Comparison of ENCODE assay signal across 21 mouse cellular contexts in genomic region chr2:78895216-78895615, GRCm38 (mm10). TPM values are rescaled to one million over a fixed set of nuclear protein-coding genes. Genes with fewer than 3 reads are reported as not detected.
DNase-seq lines count a peak whose midpoint lies in the region; ATAC-seq lines count a peak whose summit lies in the region.
"Had no signal": no experiment of that assay in that cellular context is flagged by ENCODE, and none has a peak within 500 bp of the region (broad histone marks: within the 10 kb centered on the region; RNA-seq: fewer than 3 reads in every experiment).

No protein-coding gene starts in this region.

- no peak overlapping the region for H3K9ac ChIP-seq in hindbrain, embryonic 13.5 days
- H3K9ac ChIP-seq in hindbrain, embryonic 12.5 days: no peak overlapping the region
- H3K9ac ChIP-seq: embryonic facial prominence, embryonic 13.5 days; embryonic facial prominence, embryonic 15.5 days; forebrain, embryonic 12.5 days had no signal

- no peak overlapping the region for H3K27ac ChIP-seq in hindbrain, embryonic 13.5 days
- H3K27ac ChIP-seq in hindbrain, embryonic 12.5 days: no peak overlapping the region
- H3K27ac ChIP-seq: embryonic facial prominence, embryonic 13.5 days; embryonic facial prominence, embryonic 15.5 days; forebrain, embryonic 10.5 days; forebrain, embryonic 12.5 days had no signal

- WGBS in hindbrain, embryonic 13.5 days: 88% methylated on average over 2 of the region's 2 CpGs
- WGBS in hindbrain, embryonic 12.5 days: 91% methylated on average over 2 of the region's 2 CpGs

- H3K36me3 ChIP-seq in hindbrain, embryonic 13.5 days: no peaks in the 10 kb centered on the region
- no peaks in the 10 kb centered on the region for H3K36me3 ChIP-seq in hindbrain, embryonic 12.5 days
- H3K36me3 ChIP-seq: embryonic facial prominence, embryonic 13.5 days; embryonic facial prominence, embryonic 15.5 days; forebrain, embryonic 10.5 days; forebrain, embryonic 12.5 days had no signal

- peaks cover 9% of the 10 kb centered on the region; the same call in 1 of the 2 replicates for H3K4me1 ChIP-seq in hindbrain, embryonic 13.5 days (replicated peaks)
- H3K4me1 ChIP-seq in hindbrain, embryonic 12.5 days: no peaks in the 10 kb centered on the region
- H3K4me1 ChIP-seq: embryonic facial prominence, embryonic 13.5 days; embryonic facial prominence, embryonic 15.5 days; forebrain, embryonic 10.5 days had no signal

- no peak overlapping the region for H3K4me2 ChIP-seq in hindbrain, embryonic 13.5 days
- no peak overlapping the region for H3K4me2 ChIP-seq in hindbrain, embryonic 12.5 days (replicated peaks)
- H3K4me2 ChIP-seq: embryonic facial prominence, embryonic 13.5 days; embryonic facial prominence, embryonic 15.5 days; forebrain, embryonic 12.5 days had no signal

- H3K9me3 ChIP-seq in hindbrain, embryonic 13.5 days: no peaks in the 10 kb centered on the region
- H3K9me3 ChIP-seq in hindbrain, embryonic 12.5 days (replicated peaks): no peaks in the 10 kb centered on the region
- H3K9me3 ChIP-seq: embryonic facial prominence, embryonic 13.5 days; embryonic facial prominence, embryonic 15.5 days; forebrain, embryonic 10.5 days; forebrain, embryonic 12.5 days had no signal

- 0 out of 2 replicates have a peak, but pooled peaks have one; percentile 39 for ATAC-seq in hindbrain, embryonic 13.5 days (ENCODE audit: low FRiP score)
- ATAC-seq in hindbrain, embryonic 12.5 days (ENCODE audit: low FRiP score): no peak
- ATAC-seq in megakaryocyte-erythroid progenitor cell, adult 5-6 weeks (replicated peaks; ENCODE audit: low FRiP score, low TSS enrichment, poor library complexity, severe bottlenecking): 0 out of 2 replicates have a peak, but pooled peaks have one; percentile 30
- ATAC-seq: activated CD4-positive, CD25-positive, alpha-beta regulatory T cell, adult 4 months; forebrain, embryonic 14.5 days; forebrain, embryonic 16.5 days; Patski had no signal

- no peak overlapping the region for H3K4me3 ChIP-seq in hindbrain, embryonic 13.5 days
- no peak overlapping the region for H3K4me3 ChIP-seq in hindbrain, embryonic 12.5 days
- H3K4me3 ChIP-seq: embryonic facial prominence, embryonic 13.5 days; embryonic facial prominence, embryonic 15.5 days; erythroblast, embryonic 14.5 days; forebrain, embryonic 10.5 days; forebrain, embryonic 12.5 days had no signal

- H3K27me3 ChIP-seq in hindbrain, embryonic 13.5 days: no peaks in the 10 kb centered on the region
- H3K27me3 ChIP-seq in hindbrain, embryonic 12.5 days: no peaks in the 10 kb centered on the region
- H3K27me3 ChIP-seq: embryonic facial prominence, embryonic 13.5 days; embryonic facial prominence, embryonic 15.5 days; forebrain, embryonic 12.5 days; Patski had no signal

- peak; percentile 28 to 49 for DNase-seq in cerebellum, postnatal 10 days
- DNase-seq in cerebellum, adult 8-10 months: no peak
- DNase-seq in frontal cortex, postnatal 14 days (ENCODE audit: low spot score in 2 of 2): no peak
- DNase-seq: adrenal gland, adult 8-10 months; adrenal gland, postnatal 14 days; adrenal gland, postnatal 36 days; cerebellum, adult 11-12 months; cerebellum, postnatal 36 days; embryo, embryonic 11 days had no signal

RNA-seq across cellular contexts. Expression of gene Ube2e3, which starts 27.3 kb away (rescaled TPM):
- polyA plus RNA-seq in hindbrain, embryonic 13.5 days (2015; fragmentation: Nextera tagmentation; extraction: Ambion mirVana): 313 TPM in 2 replicates
- 269 and 271 TPM in 2 replicates for polyA plus RNA-seq in hindbrain, embryonic 12.5 days (2016; fragmentation: Nextera tagmentation; extraction: Ambion mirVana)
- 68.2 and 83.1 TPM in 2 replicates for total RNA-seq in megakaryocyte-erythroid progenitor cell, adult 5-6 weeks (2014; fragmentation: Nextera tagmentation)
- 66.6 and 73.7 TPM in 2 replicates for total RNA-seq in megakaryocyte-erythroid progenitor cell, adult 5-6 weeks (2017)

Comparison
In these comparisons a context has a peak if more than half of its experiments do, and no peak if none do; other contexts are left out.
1. DNase-seq: peak in cerebellum, postnatal 10 days (2 of 2); none in cerebellum, adult 8-10 months (single experiment) and frontal cortex, postnatal 14 days (0 of 2).